Comparison of ENCODE assay signal across 10 mouse cellular contexts in the genomic region with DNA sequence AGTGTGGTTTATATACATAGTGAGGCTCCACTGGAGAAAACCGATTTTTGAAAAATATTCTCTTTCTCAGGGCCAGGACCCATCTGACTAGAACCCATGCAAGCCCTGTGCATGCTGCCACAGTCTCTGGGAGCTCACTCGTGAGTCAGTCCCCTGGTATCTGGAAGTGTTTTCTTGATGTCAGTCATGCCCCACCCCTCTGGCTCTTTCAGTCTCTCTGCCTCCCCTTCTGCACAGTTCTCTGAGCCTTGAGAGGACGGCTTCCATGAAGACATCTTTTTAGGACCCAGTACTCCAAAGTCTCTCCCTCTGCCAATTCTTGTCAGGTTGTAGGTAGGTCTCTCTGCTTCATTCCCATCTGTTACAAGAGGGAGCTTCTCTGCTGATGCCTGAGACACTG.
A peak's percentile ranks its signal among the peaks of the same experiment; 100 is the strongest.
DNase-seq lines count a peak whose midpoint lies in the region; ATAC-seq and TF ChIP-seq lines count a peak whose summit lies in the region.
"Had no signal": no experiment of that assay in that cellular context is flagged by ENCODE, and none has a peak within 500 bp of the region (broad histone marks: within the 10 kb centered on the region; RNA-seq: fewer than 3 reads in every experiment).

No protein-coding gene starts in this region.

- no peaks in the 10 kb centered on the region for H3K27me3 ChIP-seq in intestine, embryonic 14.5 days (replicated peaks; ENCODE audit: control insufficient read depth, insufficient read depth, low read length)
- no peaks in the 10 kb centered on the region for H3K27me3 ChIP-seq in intestine, postnatal 0 days (replicated peaks; ENCODE audit: control insufficient read depth, insufficient read depth, low read length)
- H3K27me3 ChIP-seq in stomach, embryonic 16.5 days (ENCODE audit: control insufficient read depth, insufficient read depth, low read length): no peaks in the 10 kb centered on the region
- H3K27me3 ChIP-seq in thymus, adult 2 months (ENCODE audit: control insufficient read depth, insufficient read depth, low read length): no peaks in the 10 kb centered on the region

- TF ChIP-seq POLR2A in lung, adult 2 months (IDR thresholded peaks at IDR 0.05; ENCODE audit: borderline replicate concordance, extremely low read depth, low read depth, low read length): peak; percentile 33; the same call in 1 of the 2 replicates
- no peak for TF ChIP-seq POLR2A in thymus, adult 2 months (IDR thresholded peaks at IDR 0.05; ENCODE audit: control insufficient read depth, extremely low read depth, insufficient read depth, low read length, poor library complexity)

- H3K4me3 ChIP-seq in intestine, embryonic 14.5 days (ENCODE audit: low read depth, low read length): no peak overlapping the region
- no peak overlapping the region for H3K4me3 ChIP-seq in intestine, postnatal 0 days (ENCODE audit: low read depth, low read length)
- no peak overlapping the region for H3K4me3 ChIP-seq in lung, adult 2 months (replicated peaks; ENCODE audit: extremely low read depth, low read depth, low read length)
- H3K4me3 ChIP-seq in stomach, embryonic 16.5 days (replicated peaks; ENCODE audit: low read length): peak overlapping the region; percentile 28
- H3K4me3 ChIP-seq in thymus, adult 2 months (ENCODE audit: control insufficient read depth, insufficient read depth, low read length): no peak overlapping the region

- H3K9ac ChIP-seq in intestine, embryonic 14.5 days (ENCODE audit: low read length): no peak overlapping the region
- no peak overlapping the region for H3K9ac ChIP-seq in intestine, postnatal 0 days (ENCODE audit: low read depth, low read length)
- peak overlapping the region; percentile 48 for H3K9ac ChIP-seq in stomach, embryonic 16.5 days (ENCODE audit: low read length)

- H3K36me3 ChIP-seq in intestine, embryonic 14.5 days (ENCODE audit: control insufficient read depth, insufficient read depth, low read length): no peaks in the 10 kb centered on the region
- H3K36me3 ChIP-seq in intestine, postnatal 0 days (ENCODE audit: control insufficient read depth, insufficient read depth): no peaks in the 10 kb centered on the region
- no peaks in the 10 kb centered on the region for H3K36me3 ChIP-seq in stomach, embryonic 16.5 days (ENCODE audit: control insufficient read depth, insufficient read depth, low read length)
- no peaks in the 10 kb centered on the region for H3K36me3 ChIP-seq in thymus, adult 2 months (ENCODE audit: control insufficient read depth, insufficient read depth, low read length)

- no peak for TF ChIP-seq CTCF in intestine, postnatal 0 days (IDR thresholded peaks at IDR 0.05; ENCODE audit: low read depth)
- TF ChIP-seq CTCF in lung, adult 2 months (IDR thresholded peaks at IDR 0.05; ENCODE audit: insufficient read depth, low read length): no peak
- TF ChIP-seq CTCF in thymus, adult 2 months (IDR thresholded peaks at IDR 0.05; ENCODE audit: borderline replicate concordance, control insufficient read depth, extremely low read depth, insufficient read depth, low read length, poor library complexity): no peak

- H3K9me3 ChIP-seq in intestine, embryonic 14.5 days (ENCODE audit: control insufficient read depth, low read length): no peaks in the 10 kb centered on the region
- H3K9me3 ChIP-seq in intestine, postnatal 0 days (ENCODE audit: control insufficient read depth): no peaks in the 10 kb centered on the region
- no peaks in the 10 kb centered on the region for H3K9me3 ChIP-seq in stomach, embryonic 16.5 days (replicated peaks; ENCODE audit: control insufficient read depth, low read length)

- no peak overlapping the region for H3K4me2 ChIP-seq in intestine, embryonic 14.5 days (ENCODE audit: low read length)
- no peak overlapping the region for H3K4me2 ChIP-seq in intestine, postnatal 0 days (replicated peaks; ENCODE audit: low read depth)
- H3K4me2 ChIP-seq in stomach, embryonic 16.5 days (ENCODE audit: low read depth, low read length): peak overlapping the region; percentile 46

- DNase-seq in intestine, embryonic 14.5 days (ENCODE audit: low spot score): no peak
- peak; percentile 24 for DNase-seq in adrenal gland, postnatal 25 days
- no peak for DNase-seq in lung, adult 2 months
- no peak for DNase-seq in thymus, adult 2 months
- DNase-seq in embryo, embryonic 9.5 days (ENCODE audit: extremely low spot score): no peak
- DNase-seq: cerebellum, adult 9-11 months had no signal

- H3K27ac ChIP-seq in intestine, embryonic 14.5 days (ENCODE audit: low read depth): peak overlapping the region; percentile 22; the same call in 1 of the 2 replicates
- H3K27ac ChIP-seq in intestine, postnatal 0 days (ENCODE audit: low read depth, low read length): no peak overlapping the region
- peak overlapping the region; percentile 93 for H3K27ac ChIP-seq in stomach, embryonic 16.5 days (ENCODE audit: low read length)
- H3K27ac ChIP-seq in thymus, adult 2 months (ENCODE audit: control insufficient read depth, insufficient read depth, low read length): no peak overlapping the region

- no peak for ATAC-seq in intestine, embryonic 14.5 days (replicated peaks; ENCODE audit: low FRiP score, low TSS enrichment, low read depth)
- no peak for ATAC-seq in intestine, postnatal 0 days
- ATAC-seq in stomach, embryonic 16.5 days (ENCODE audit: insufficient read depth, low FRiP score): peak; percentile 64; the same call in 1 of the 2 replicates
- ATAC-seq: forebrain, embryonic 14.5 days; hindbrain, embryonic 16.5 days had no signal

- H3K4me1 ChIP-seq in intestine, embryonic 14.5 days (replicated peaks; ENCODE audit: control insufficient read depth, insufficient read depth, low read length): peaks cover 21% of the 10 kb centered on the region
- H3K4me1 ChIP-seq in intestine, postnatal 0 days (replicated peaks; ENCODE audit: control insufficient read depth, insufficient read depth, low read length): peaks cover 11% of the 10 kb centered on the region; the same call in 1 of the 2 replicates
- peaks cover 4% of the 10 kb centered on the region for H3K4me1 ChIP-seq in lung, adult 2 months (ENCODE audit: control insufficient read depth, insufficient read depth, low read length)
- H3K4me1 ChIP-seq in stomach, embryonic 16.5 days (ENCODE audit: control insufficient read depth, insufficient read depth, low read length): peaks cover 27% of the 10 kb centered on the region
- no peaks in the 10 kb centered on the region for H3K4me1 ChIP-seq in thymus, adult 2 months (replicated peaks; ENCODE audit: control insufficient read depth, insufficient read depth, low read length)

- 52% methylated on average over 3 of the region's 3 CpGs for WGBS in intestine, embryonic 14.5 days
- 44% methylated on average over 3 of the region's 3 CpGs for WGBS in intestine, postnatal 0 days
- WGBS in lung, adult 2 months: 43% methylated on average over 3 of the region's 3 CpGs
- 34% methylated on average over 3 of the region's 3 CpGs for WGBS in stomach, embryonic 16.5 days
- 81% methylated on average over 3 of the region's 3 CpGs for WGBS in thymus, adult 2 months

Comparison
In these comparisons a context has a peak if more than half of its experiments do, and no peak if none do; other contexts are left out.
1. H3K27ac ChIP-seq: peak in intestine, embryonic 14.5 days (single experiment) and stomach, embryonic 16.5 days (single experiment); none in intestine, postnatal 0 days (single experiment) and thymus, adult 2 months (single experiment).